Comparison of ENCODE assay signal across 15 mouse cellular contexts in genomic region chr4:32579850-32580249, GRCm38 (mm10). TPM values are rescaled to one million over a fixed set of nuclear protein-coding genes. Genes with fewer than 3 reads are reported as not detected.
"Had no signal": no experiment of that assay in that cellular context is flagged by ENCODE, and none has a peak within 500 bp of the region (broad histone marks: within the 10 kb centered on the region; RNA-seq: fewer than 3 reads in every experiment).

No protein-coding gene starts in this region.

- DNase-seq: liver, postnatal 0 days; lung, adult 2 months; lung, postnatal 14 days; lung, postnatal 36 days; right cerebral cortex, postnatal 14 days; spleen, adult 18-20 months; thymus, adult 18-20 months; thymus, postnatal 25 days; thymus, postnatal 4 days had no signal

- ATAC-seq: liver, postnatal 0 days; lung, postnatal 0 days; midbrain, embryonic 13.5 days; midbrain, embryonic 15.5 days had no signal

RNA-seq across cellular contexts. Expression of gene Gja10, which starts 22.7 kb away (rescaled TPM):
- total RNA-seq: midbrain, postnatal 0 days; monocyte, adult 5-6 weeks; neutrophil, adult 5-6 weeks had no signal
